Mouse (Mus musculus) embryonic fibroblast, embryonic 13.5 days (primary cell): Measurements from ENCODE around the gene Fbxo45.

ENCODE experiments used
- CTCF ChIP-seq: IDR thresholded peaks from 2 replicates; pipeline ENCODE4 v1.5.1; 2011; ENCODE audit warnings: mild to moderate bottlenecking, control low read depth, low read length, moderate library complexity, borderline replicate concordance; ENCODE audit not compliant: insufficient read depth
- POLR2A ChIP-seq: IDR thresholded peaks from 2 replicates; pipeline ENCODE4 v1.6.1; 2011; ENCODE audit warnings: low read depth, mild to moderate bottlenecking, control low read depth, low read length, moderate library complexity

DNA sequence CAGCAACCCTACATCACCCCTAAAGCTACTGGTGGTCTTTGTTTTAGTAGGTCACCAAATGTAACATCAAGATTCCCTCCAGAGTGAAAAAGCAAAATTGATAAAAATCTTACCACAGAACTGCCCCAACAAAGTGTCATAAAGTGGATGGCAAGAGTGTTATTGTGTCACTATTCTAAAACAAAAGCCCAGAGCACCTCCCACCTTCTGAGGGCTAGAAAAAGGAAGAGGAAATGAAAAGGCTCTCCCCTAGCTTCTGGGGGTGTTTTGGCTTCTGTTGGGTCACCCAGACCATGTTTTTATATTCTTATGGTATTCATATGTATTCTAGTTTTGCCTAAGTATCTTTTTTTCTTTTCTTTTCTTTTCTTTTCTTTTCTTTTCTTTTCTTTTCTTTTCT is 24.6 kb downstream of the Fbxo45 start:
- TF ChIP-seq CTCF (no peak), POLR2A (no peak)
